Mouse (Mus musculus) MEL (cell line): Measurements from ENCODE around the gene Cnksr2.

Source experiments
- BHLHE40 ChIP-seq: IDR thresholded peaks from 2 replicates; pipeline ENCODE4 v1.6.1; 2012; ENCODE audit warnings: low read depth, mild to moderate bottlenecking, inconsistent platforms, low read length, improper control_type of control experiment, borderline replicate concordance
- CTCF ChIP-seq, 3 experiments: IDR thresholded peaks in 2 of 3; conservative IDR thresholded peaks in 1 of 3; 2 replicates each; pipeline ENCODE4 v1.5.1; 2011 to 2012; ENCODE audit warnings: low read length in 3 of 3, low read depth in 2 of 3, mild to moderate bottlenecking in 2 of 3, improper control_type of control experiment in 1 of 3, inconsistent platforms in 1 of 3, mixed read lengths in 1 of 3, moderate library complexity in 1 of 3; ENCODE audit not compliant: control insufficient read depth in 1 of 3, insufficient read depth in 1 of 3, poor library complexity in 1 of 3, severe bottlenecking in 1 of 3
- EP300 ChIP-seq, 2 experiments: IDR thresholded peaks; 2 replicates each; pipeline ENCODE4 v1.6.1; 2011; ENCODE audit warnings: improper control_type of control experiment in 2 of 2, low read length in 2 of 2, low read depth in 1 of 2, mild to moderate bottlenecking in 1 of 2
- JUND ChIP-seq: IDR thresholded peaks from 2 replicates; pipeline ENCODE4 v1.6.1; 2011; ENCODE audit warnings: low read depth, mild to moderate bottlenecking, improper control_type of control experiment, low read length
- MEF2A ChIP-seq: IDR thresholded peaks from 2 replicates; pipeline ENCODE4 v1.6.1; 2014; ENCODE audit warnings: low read depth, mild to moderate bottlenecking, inconsistent platforms, low read length, improper control_type of control experiment; ENCODE audit not compliant: poor library complexity, insufficient replicate concordance, severe bottlenecking; ENCODE audit errors: extremely low read depth
- POLR2A ChIP-seq, 2 experiments: IDR thresholded peaks; 2 replicates each; pipeline ENCODE4 v1.6.1; 2011 to 2012; ENCODE audit warnings: low read length in 2 of 2, mild to moderate bottlenecking in 2 of 2, control low read depth in 1 of 2, improper control_type of control experiment in 1 of 2, low read depth in 1 of 2, moderate library complexity in 1 of 2; ENCODE audit not compliant: control insufficient read depth in 1 of 2, insufficient read depth in 1 of 2, poor library complexity in 1 of 2
- TCF12 ChIP-seq: IDR thresholded peaks from 2 replicates; pipeline ENCODE4 v1.6.1; 2014; ENCODE audit warnings: low read depth, mild to moderate bottlenecking, inconsistent platforms, low read length, improper control_type of control experiment, moderate library complexity
- UBTF ChIP-seq: IDR thresholded peaks from 2 replicates; pipeline ENCODE4 v1.6.1; 2012; ENCODE audit warnings: low read depth, mild to moderate bottlenecking, inconsistent platforms, low read length, improper control_type of control experiment, moderate library complexity, borderline replicate concordance; ENCODE audit not compliant: insufficient read depth
- USF2 ChIP-seq, 2 experiments: IDR thresholded peaks; 2 replicates each; pipeline ENCODE4 v1.6.1; 2011 to 2012; ENCODE audit warnings: improper control_type of control experiment in 2 of 2, low read length in 2 of 2, borderline replicate concordance in 1 of 2, inconsistent platforms in 1 of 2, low read depth in 1 of 2, mild to moderate bottlenecking in 1 of 2; ENCODE audit not compliant: insufficient read depth in 1 of 2
- ZKSCAN1 ChIP-seq: IDR thresholded peaks from 2 replicates; pipeline ENCODE4 v1.6.1; 2012; ENCODE audit warnings: low read depth, mild to moderate bottlenecking, inconsistent platforms, low read length, improper control_type of control experiment, moderate library complexity
- ZMIZ1 ChIP-seq: IDR thresholded peaks from 2 replicates; pipeline ENCODE4 v1.6.1; 2012; ENCODE audit warnings: low read depth, mild to moderate bottlenecking, inconsistent platforms, low read length, improper control_type of control experiment, moderate library complexity

DNA sequence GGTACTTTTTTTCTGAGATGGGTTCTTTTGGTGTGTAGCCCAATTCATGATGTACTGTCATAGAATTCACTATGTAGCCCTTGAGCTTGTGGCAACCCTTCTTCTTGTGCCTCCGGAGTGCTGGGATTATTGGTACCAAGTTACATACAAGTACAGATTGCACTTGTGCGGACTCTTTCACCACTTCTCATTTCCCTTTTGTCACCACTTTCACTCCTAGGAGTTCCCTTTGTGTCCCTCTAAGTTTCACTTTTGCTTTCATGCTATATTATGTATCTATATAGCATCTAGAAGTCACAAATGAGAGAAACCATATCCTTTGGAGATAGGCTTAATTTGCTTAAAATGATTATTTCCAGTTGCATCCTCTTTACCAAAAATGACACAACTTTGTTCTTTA is 241.4 kb downstream of the Cnksr2 start:
- no peak for TF ChIP-seq EP300 (IDR thresholded peaks at IDR 0.05; ENCODE audit: low read depth in 1 of 2, low read length in 2 of 2)
- no peak for TF ChIP-seq POLR2A (IDR thresholded peaks at IDR 0.05; ENCODE audit: control insufficient read depth in 1 of 2, insufficient read depth in 1 of 2, low read depth in 1 of 2, low read length in 2 of 2, poor library complexity in 1 of 2)
- no peak for TF ChIP-seq CTCF (IDR thresholded peaks at IDR 0.05 in 2 of 3, conservative IDR thresholded peaks at IDR 0.05 in 1 of 3; ENCODE audit: control insufficient read depth in 1 of 3, insufficient read depth in 1 of 3, low read depth in 2 of 3, low read length in 3 of 3, poor library complexity in 1 of 3, severe bottlenecking in 1 of 3)
- TF ChIP-seq USF2 (IDR thresholded peaks at IDR 0.05; ENCODE audit: borderline replicate concordance in 1 of 2, insufficient read depth in 1 of 2, low read depth in 1 of 2, low read length in 2 of 2), result no peak
- TF ChIP-seq TCF12, result no peak
- no peak for TF ChIP-seq ZKSCAN1
- no peak for TF ChIP-seq JUND
- TF ChIP-seq BHLHE40, result no peak
- TF ChIP-seq MEF2A, result no peak
- TF ChIP-seq UBTF, result no peak
- TF ChIP-seq ZMIZ1, result no peak
